Mouse (Mus musculus): Measurements from ENCODE around the gene Trpm6. TPM values are rescaled to one million over a fixed set of nuclear protein-coding genes. Genes with fewer than 3 reads are reported as not detected.

Trpm6 gene
- polyA plus RNA-seq, 1 experiment from 2014 or later: 0.13 TPM

DNA sequence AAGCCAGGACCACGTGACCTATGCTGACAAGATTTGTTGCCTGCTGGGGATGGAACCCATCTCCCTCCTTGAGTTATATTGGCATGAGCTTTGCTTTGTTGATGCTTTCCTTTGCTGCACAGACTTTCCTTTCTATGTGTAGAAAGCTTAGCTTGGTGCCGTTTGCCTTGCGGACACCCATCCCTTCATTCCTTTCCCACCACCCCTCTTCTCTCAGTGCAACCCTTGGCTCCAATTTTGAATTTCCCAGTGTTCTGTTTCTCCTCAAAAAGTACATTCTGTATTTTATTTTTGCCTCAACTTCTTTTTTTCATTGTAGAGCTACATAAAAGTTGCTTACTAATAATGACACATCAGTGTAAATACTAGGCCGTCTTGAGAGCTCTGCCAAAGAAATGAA lies 96.6 kb downstream of the Trpm6 start:
- Histone ChIP-seq H3K36me3 (no peaks in the 10 kb centered on the region), H3K27me3 (no peaks in the 10 kb centered on the region), H3K27ac (replicated peaks) (no peak overlapping the region), H3K4me2 (replicated peaks) (no peak overlapping the region), H3K9ac (no peak overlapping the region), H3K9me3 (replicated peaks) (no peaks in the 10 kb centered on the region), H3K4me1 (no peaks in the 10 kb centered on the region), H3K4me3 (replicated peaks) (no peak overlapping the region)
- no peak for ATAC-seq (ENCODE audit: insufficient number of reproducible peaks, low FRiP score, low TSS enrichment, low read depth)
- 89% methylated on average over 4 of the region's 4 CpGs for WGBS

DNA sequence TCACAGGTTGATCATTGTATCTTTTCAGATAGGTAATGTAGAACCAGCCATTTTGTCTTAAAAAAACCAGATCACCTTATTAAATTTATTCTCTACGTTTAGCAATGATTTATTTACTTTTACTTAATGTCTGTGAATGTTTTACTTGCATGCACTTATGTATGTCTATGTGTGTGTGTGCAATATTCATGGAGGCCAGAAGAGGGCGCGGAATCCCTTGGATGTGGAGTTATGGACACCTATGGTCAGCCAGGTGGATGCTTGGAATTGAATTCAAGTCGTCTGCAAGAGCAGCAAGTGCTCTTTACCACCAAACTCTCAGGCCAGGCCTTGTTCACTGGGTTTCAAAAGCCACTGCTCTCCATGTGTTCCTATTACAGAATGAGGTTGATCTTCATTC lies 118.5 kb downstream of the Trpm6 start:
- no peak for ATAC-seq (ENCODE audit: insufficient number of reproducible peaks, low FRiP score, low TSS enrichment, low read depth)
- Histone ChIP-seq H3K36me3 (no peaks in the 10 kb centered on the region), H3K4me2 (replicated peaks) (no peak overlapping the region), H3K4me1 (no peaks in the 10 kb centered on the region), H3K27me3 (no peaks in the 10 kb centered on the region), H3K9ac (no peak overlapping the region), H3K9me3 (replicated peaks) (no peaks in the 10 kb centered on the region), H3K4me3 (replicated peaks) (no peak overlapping the region), H3K27ac (replicated peaks) (no peak overlapping the region)
- 62% methylated on average over 4 of the region's 4 CpGs for WGBS

DNA sequence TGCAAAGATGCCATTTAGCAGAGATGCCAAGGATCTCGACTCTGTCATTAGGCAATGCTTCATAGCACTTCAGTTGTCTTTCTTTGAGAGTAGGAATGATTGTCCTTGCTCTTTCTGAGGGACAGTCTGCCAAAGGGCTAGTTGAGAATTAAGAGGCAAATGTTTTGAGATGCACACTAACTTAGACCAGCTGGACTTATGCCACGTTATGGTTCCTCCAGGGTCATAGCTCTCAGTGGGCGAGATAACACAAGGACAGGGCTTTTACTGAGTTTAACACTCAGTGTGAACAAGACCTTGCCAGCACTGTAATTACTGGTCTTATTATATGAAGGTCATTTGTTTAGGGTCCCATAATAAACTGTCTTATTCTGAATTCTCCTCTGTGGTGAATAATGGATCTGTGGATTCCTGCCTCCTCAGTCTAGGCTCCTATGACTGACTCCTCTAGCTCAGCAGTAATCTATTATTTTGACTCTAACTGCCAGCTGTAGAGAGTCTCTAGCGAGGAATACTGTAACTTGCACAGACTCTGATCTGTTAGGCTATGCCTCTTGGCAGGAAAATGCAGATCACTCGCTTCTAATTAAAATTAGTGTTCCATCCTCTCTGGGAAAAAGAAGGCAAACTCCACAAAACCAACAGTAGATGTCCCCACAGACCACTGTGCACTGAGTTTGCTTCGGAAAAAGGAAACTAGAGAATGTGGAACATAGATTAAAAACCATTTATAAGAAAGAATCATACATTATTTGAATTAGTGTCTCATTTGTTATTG lies 123.2 kb downstream of the Trpm6 start:
- no peak for ATAC-seq (ENCODE audit: insufficient number of reproducible peaks, low FRiP score, low TSS enrichment, low read depth)
- 46% methylated on average over 6 of the region's 6 CpGs for WGBS
- Histone ChIP-seq H3K27ac (replicated peaks) (no peak overlapping the region), H3K27me3 (no peaks in the 10 kb centered on the region), H3K9me3 (replicated peaks) (no peaks in the 10 kb centered on the region), H3K4me2 (replicated peaks) (no peak overlapping the region), H3K4me1 (no peaks in the 10 kb centered on the region), H3K36me3 (no peaks in the 10 kb centered on the region), H3K9ac (no peak overlapping the region), H3K4me3 (replicated peaks) (no peak overlapping the region)

DNA sequence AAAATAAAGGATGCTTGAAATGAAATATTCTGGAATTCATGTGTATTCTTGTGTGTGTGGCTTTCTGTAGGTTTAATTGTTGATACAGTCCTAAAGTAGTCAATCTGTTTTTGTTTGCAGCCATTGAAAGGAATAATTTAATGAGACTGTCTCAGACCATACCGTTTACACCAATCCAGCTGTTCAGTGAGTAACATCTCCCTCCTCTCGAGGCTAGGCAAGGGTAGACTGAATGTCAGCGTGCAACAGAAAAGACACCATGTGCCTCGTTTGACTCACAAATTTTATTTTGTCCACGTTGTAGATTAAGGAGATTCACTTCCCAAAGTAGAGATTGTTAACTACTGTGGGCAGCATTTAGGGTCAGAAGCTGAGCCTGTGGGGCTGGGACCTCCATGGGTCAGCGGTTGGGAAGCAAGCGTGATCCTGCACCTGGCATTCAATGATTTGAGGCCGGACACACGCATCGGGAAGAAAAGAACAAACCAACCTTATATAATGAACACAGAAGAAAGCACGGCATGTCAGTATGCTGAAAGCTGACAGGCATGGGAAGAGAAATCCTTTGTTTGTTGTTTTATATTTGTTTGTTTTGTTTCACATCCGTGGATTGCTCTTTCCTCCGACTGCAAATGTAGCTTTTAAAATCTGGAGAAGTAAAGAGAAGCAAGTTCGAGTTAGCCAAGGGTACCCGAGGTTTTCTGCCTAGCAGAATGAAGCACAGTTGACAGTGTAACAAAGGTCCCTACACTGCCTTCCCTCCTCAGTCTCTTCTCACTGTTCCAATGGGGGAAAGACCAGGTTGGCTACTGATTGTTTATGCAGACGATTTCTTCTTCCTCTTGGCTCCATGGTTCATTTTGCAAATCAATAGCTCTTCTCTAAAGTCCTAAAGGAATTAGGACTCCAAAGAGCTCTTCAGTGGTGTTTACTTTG lies 124.2 kb downstream of the Trpm6 start:
- 54% methylated on average over 16 of the region's 16 CpGs for WGBS
- Histone ChIP-seq H3K27ac (replicated peaks) (no peak overlapping the region), H3K4me2 (replicated peaks) (no peak overlapping the region), H3K36me3 (no peaks in the 10 kb centered on the region), H3K4me1 (no peaks in the 10 kb centered on the region), H3K27me3 (no peaks in the 10 kb centered on the region), H3K9ac (no peak overlapping the region), H3K9me3 (replicated peaks) (no peaks in the 10 kb centered on the region), H3K4me3 (replicated peaks) (no peak overlapping the region)
- no peak for ATAC-seq (ENCODE audit: insufficient number of reproducible peaks, low FRiP score, low TSS enrichment, low read depth)

DNA sequence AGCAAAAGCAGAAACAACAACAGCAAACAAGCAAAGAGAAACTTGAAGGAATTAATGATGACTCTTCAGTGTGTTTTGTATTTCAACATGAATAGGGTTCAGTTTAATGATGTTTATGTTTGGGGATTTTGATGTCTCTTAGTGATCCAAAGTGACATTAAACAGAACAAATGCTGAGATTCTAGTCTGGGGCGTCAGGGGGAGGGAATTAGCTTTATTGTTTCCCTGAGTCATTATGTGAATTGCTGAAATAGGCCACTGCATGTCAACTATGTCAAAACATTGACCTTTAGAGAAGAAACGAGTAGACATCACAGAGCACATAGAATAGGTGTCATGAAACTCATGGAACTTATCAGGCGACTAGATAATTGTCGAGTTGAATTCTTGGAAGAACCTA lies 129.5 kb downstream of the Trpm6 start:
- 57% methylated on average over 4 of the region's 4 CpGs for WGBS
- no peak overlapping the region for H3K27ac ChIP-seq (replicated peaks)
- ATAC-seq (ENCODE audit: insufficient number of reproducible peaks, low FRiP score, low TSS enrichment, low read depth): no peak

DNA sequence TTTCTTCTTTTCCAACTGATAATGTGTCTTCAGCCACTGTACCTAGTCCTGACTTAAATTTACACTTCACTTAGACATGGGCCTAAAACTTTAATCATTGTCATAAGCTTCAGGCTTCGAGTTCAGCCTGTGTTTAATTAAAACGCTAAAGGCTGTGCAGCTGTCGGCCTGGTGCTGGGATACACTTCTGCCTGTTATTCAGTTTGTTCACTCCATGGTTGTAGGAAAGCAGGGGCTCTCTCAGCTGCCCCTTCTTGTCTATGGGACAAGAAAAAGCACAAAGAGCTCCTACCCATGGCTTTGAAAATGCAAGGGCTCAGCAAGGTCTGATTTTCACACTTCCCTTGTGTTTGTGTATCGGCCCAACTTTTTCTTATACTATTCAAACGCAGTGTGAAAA lies 131.4 kb downstream of the Trpm6 start:
- Histone ChIP-seq H3K4me3 (replicated peaks) (no peak overlapping the region), H3K27ac (replicated peaks) (no peak overlapping the region), H3K4me1 (no peaks in the 10 kb centered on the region), H3K9me3 (replicated peaks) (no peaks in the 10 kb centered on the region), H3K9ac (no peak overlapping the region), H3K4me2 (replicated peaks) (no peak overlapping the region), H3K36me3 (no peaks in the 10 kb centered on the region), H3K27me3 (no peaks in the 10 kb centered on the region)
- 56% methylated on average over 5 of the region's 5 CpGs for WGBS
- no peak for ATAC-seq (ENCODE audit: insufficient number of reproducible peaks, low FRiP score, low TSS enrichment, low read depth)

More for the DNA sequence above, 129.5 kb downstream of the Trpm6 start:
- Histone ChIP-seq H3K9me3 (replicated peaks) (no peaks in the 10 kb centered on the region), H3K36me3 (no peaks in the 10 kb centered on the region), H3K27me3 (no peaks in the 10 kb centered on the region), H3K4me1 (no peaks in the 10 kb centered on the region), H3K4me3 (replicated peaks) (no peak overlapping the region), H3K4me2 (replicated peaks) (no peak overlapping the region), H3K9ac (no peak overlapping the region)

DNA sequence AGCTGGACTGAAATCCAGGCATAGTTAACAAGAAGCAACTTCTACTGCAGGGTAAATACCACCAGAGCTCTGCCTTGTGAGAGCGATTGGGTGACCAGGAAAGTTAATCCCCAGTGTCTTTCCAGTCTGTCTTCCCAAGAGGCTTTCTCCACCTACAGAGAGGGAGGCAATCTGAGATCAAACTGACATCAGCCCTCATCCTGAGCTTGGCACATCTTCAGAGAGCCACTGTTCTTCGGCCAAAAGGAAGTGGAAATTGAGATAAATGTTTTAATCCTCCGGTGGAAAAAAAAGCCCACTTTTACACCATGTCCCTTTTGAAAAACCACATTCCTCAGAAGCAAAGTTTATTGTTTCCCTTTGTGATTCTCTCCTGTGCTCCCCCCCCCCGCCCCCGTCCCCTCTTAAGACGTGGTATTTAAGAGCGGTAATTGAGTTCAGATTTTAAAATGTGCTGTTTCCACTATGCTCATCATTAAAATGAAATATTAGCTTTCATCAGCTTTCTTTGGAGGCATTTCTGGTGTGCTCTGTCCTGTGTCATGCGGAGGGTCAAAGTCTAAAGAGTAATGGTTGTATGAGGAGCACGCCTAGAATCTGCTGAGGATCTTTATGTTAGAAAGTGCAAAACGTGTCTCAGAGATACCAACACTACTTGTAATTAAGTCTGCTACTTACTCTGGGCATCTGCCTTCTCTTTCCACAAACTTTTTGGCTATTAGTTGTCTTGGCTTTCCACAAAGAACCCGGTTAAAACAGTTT lies 138.0 kb downstream of the Trpm6 start:
- 36% methylated on average over 11 of the region's 11 CpGs for WGBS
- Histone ChIP-seq H3K9me3 (replicated peaks) (no peaks in the 10 kb centered on the region), H3K9ac (no peak overlapping the region), H3K36me3 (no peaks in the 10 kb centered on the region), H3K4me2 (replicated peaks) (no peak overlapping the region), H3K4me3 (replicated peaks) (no peak overlapping the region), H3K4me1 (peaks cover 10% of the 10 kb centered on the region; the same call in 1 of the 2 replicates), H3K27ac (replicated peaks) (no peak overlapping the region), H3K27me3 (no peaks in the 10 kb centered on the region)
- ATAC-seq (ENCODE audit: insufficient number of reproducible peaks, low FRiP score, low TSS enrichment, low read depth): no peak

DNA sequence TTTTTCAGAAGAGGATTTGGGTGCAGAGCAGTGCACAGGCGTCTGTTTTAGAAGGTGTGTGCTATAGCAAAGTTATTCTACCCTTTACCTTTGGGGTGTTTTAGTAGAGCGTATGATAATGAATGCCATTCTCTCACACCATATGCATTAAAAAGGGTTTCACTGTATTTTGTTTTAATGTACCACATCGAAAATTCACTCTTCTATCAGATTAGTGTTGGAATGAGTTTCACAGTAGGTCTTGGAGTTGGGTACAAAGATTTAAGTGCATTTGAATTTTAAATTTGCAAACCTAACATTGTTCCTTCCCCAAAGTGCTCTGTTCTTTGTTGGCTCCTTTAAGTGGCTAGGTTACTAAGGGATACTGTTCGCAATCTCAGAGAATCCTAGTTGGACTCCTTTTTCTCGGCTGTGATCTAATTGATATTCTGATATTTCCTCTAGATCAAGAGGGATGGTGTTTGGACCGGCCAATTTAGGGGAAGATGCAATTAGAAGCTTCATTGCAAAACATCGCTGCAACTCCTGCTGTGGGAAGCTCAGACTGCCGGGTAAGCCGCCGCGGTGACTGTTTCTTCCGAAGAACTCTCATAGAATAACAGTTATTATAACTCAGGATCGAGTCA lies 138.8 kb downstream of the Trpm6 start:
- Histone ChIP-seq H3K4me3 (replicated peaks) (peak overlapping the region; percentile 26), H3K9me3 (replicated peaks) (no peaks in the 10 kb centered on the region), H3K4me2 (replicated peaks) (peak overlapping the region; percentile 39), H3K36me3 (no peaks in the 10 kb centered on the region), H3K4me1 (peaks cover 10% of the 10 kb centered on the region; the same call in 1 of the 2 replicates), H3K27me3 (no peaks in the 10 kb centered on the region), H3K27ac (replicated peaks) (no peak overlapping the region), H3K9ac (no peak overlapping the region)
- 25% methylated on average over 13 of the region's 13 CpGs for WGBS
- ATAC-seq (ENCODE audit: insufficient number of reproducible peaks, low FRiP score, low TSS enrichment, low read depth): no peak

DNA sequence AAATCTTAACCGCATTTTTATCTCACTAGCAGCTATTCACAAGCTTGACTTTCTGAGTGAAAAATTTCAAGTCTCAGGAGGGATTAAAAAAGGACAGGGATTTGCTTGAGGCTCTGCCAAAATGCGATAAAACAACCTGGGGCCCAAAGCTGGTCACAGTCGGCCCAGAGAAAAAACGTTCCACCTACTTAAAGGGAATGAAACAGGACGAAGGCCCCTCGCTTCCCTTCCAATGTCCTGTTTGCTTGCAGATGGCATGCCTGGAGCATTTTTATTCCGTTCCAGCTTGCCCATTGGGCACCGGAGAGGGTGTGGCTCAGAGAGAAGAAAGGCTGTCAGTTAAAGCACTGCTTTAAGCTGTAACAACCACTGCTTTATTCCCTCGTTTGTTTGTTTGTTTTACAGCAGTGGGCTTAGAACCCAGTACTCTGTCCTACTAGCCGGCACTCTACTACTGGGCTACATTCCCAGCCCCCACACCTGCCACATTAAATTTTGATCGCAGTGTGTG lies 139.4 kb downstream of the Trpm6 start:
- Histone ChIP-seq H3K36me3 (no peaks in the 10 kb centered on the region), H3K27ac (replicated peaks) (no peak overlapping the region), H3K9me3 (replicated peaks) (no peaks in the 10 kb centered on the region), H3K27me3 (no peaks in the 10 kb centered on the region), H3K9ac (no peak overlapping the region), H3K4me3 (replicated peaks) (peak overlapping the region; percentile 26), H3K4me2 (replicated peaks) (peak overlapping the region; percentile 39), H3K4me1 (peaks cover 10% of the 10 kb centered on the region; the same call in 1 of the 2 replicates)
- 10% methylated on average over 11 of the region's 11 CpGs for WGBS
- no peak for ATAC-seq (ENCODE audit: insufficient number of reproducible peaks, low FRiP score, low TSS enrichment, low read depth)

DNA sequence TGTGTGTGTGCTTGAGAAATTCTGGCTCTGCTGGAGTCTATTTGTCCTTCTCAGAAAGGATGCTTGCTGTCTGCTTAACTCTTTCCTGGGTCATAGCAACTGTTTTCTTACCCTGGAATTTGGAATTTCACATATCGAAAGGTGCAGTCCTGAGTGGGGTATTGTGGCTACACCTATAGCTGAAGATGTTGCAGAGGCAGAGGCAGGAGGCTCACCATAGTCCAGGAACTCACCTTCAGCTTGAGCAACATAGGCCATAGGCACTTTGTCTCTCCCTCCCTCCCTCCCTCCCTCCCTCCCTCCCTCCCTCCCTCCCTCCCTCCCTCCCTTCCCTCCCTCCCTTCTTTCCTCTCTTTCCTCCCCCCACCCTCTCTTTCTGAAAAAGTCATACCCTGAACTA lies 139.8 kb downstream of the Trpm6 start:
- Histone ChIP-seq H3K4me1 (peaks cover 10% of the 10 kb centered on the region; the same call in 1 of the 2 replicates), H3K27ac (replicated peaks) (no peak overlapping the region), H3K4me2 (replicated peaks) (peak overlapping the region; percentile 39), H3K4me3 (replicated peaks) (no peak overlapping the region), H3K36me3 (no peaks in the 10 kb centered on the region), H3K9me3 (replicated peaks) (no peaks in the 10 kb centered on the region), H3K9ac (no peak overlapping the region), H3K27me3 (no peaks in the 10 kb centered on the region)
- 69% methylated on average over 1 of the region's 1 CpGs for WGBS
- ATAC-seq (ENCODE audit: insufficient number of reproducible peaks, low FRiP score, low TSS enrichment, low read depth): no peak
